Mouse (Mus musculus) heart, embryonic 12.5 days (tissue): ENCODE data around the gene Gm20518. TPM values are rescaled to one million over a fixed set of nuclear protein-coding genes. Genes with fewer than 3 reads are reported as not detected.
A peak's percentile ranks its signal among the peaks of the same experiment; 100 is the strongest.

Source experiments
- ATAC-seq: fragments of 200-750 bp; cut with Nextera tagmentation; 2 replicates; pipeline ENCODE4 v1.8.0; 2017; ENCODE audit warnings: moderate TSS enrichment, moderate library complexity; ENCODE audit not compliant: insufficient number of reproducible peaks, low FRiP score
- H3K27ac ChIP-seq: fragments of 300-500 bp; sonication (generic); 2 replicates; pipeline ENCODE4 v1.5.1; 2016; ENCODE audit warnings: mild to moderate bottlenecking, moderate library complexity; ENCODE audit not compliant: poor library complexity, severe bottlenecking
- H3K27me3 ChIP-seq: fragments of 300-500 bp; sonication (generic); replicated peaks from 2 replicates; pipeline ENCODE4 v1.6.1; 2016; ENCODE audit warnings: mild to moderate bottlenecking, moderate library complexity
- H3K36me3 ChIP-seq: fragments of 300-500 bp; sonication (generic); 2 replicates; pipeline ENCODE4 v1.6.1; 2016; ENCODE audit warnings: mild to moderate bottlenecking, moderate library complexity
- H3K4me1 ChIP-seq: fragments of 300-500 bp; sonication (generic); replicated peaks from 2 replicates; pipeline ENCODE4 v1.6.1; 2016; ENCODE audit warnings: mild to moderate bottlenecking
- H3K4me2 ChIP-seq: fragments of 300-500 bp; sonication (generic); 2 replicates; pipeline ENCODE4 v1.6.1; 2016; ENCODE audit warnings: mild to moderate bottlenecking, moderate library complexity
- H3K4me3 ChIP-seq: fragments of 300-500 bp; sonication (generic); 2 replicates; pipeline ENCODE4 v1.5.1; 2016; ENCODE audit warnings: mild to moderate bottlenecking
- H3K9ac ChIP-seq: fragments of 300-500 bp; sonication (generic); 2 replicates; pipeline ENCODE4 v1.6.1; 2016; ENCODE audit warnings: mild to moderate bottlenecking, moderate library complexity
- H3K9me3 ChIP-seq: fragments of 300-500 bp; sonication (generic); replicated peaks from 2 replicates; pipeline ENCODE4 v1.6.1; 2016; ENCODE audit warnings: mild to moderate bottlenecking, moderate library complexity
- WGBS: fragments of 180-500 bp; shearing (Covaris S2); methylation state at CpG from one replicate; pipeline ENCODE4 v1.1.7; 2016; 5-methylcytosine and 5-hydroxymethylcytosine counted together
- polyA plus RNA-seq: library from polyadenylated mRNA; unstranded; fragments of >200 nt; fragmentation: Nextera tagmentation; extraction: Ambion mirVana; gene quantifications from 2 replicates; pipeline ENCODE4 v1.2.1, GENCODE M21; 2016

Gene Gm20518
- polyA plus RNA-seq, 1 experiment from 2014 or later = 0.19 TPM

- Histone ChIP-seq H3K9me3 (no peaks in the 10 kb centered on the region), H3K4me1 (peaks cover 7% of the 10 kb centered on the region; the same call in 1 of the 2 replicates), H3K4me2 (peak within 1 kb of the TSS; percentile 94), H3K27ac (peak within 1 kb of the TSS; percentile 9), H3K27me3 (no peaks in the 10 kb centered on the region), H3K4me3 (peak within 1 kb of the TSS; percentile 71), H3K9ac (peak within 1 kb of the TSS; percentile 83), H3K36me3 (peaks cover 17% of the 10 kb centered on the region)
- WGBS = under 1% methylated on average over 47 of the region's 47 CpGs
- ATAC-seq = peak; percentile 89
Measured at GRCm38 (mm10) chr16:17928087-17928580, 36.7 kb upstream of the Gm20518 start, which contains the start of gene Slc25a1. TSS of gene Slc25a1 (minus strand) at chr16:17928219.

GRCm38 (mm10) chr16:17927351-17928082, 36.0 kb upstream of the Gm20518 start:
- ATAC-seq = peak; percentile 58
- Histone ChIP-seq H3K4me3 (peak overlapping the region; percentile 71), H3K4me2 (peak overlapping the region; percentile 94), H3K27me3 (no peaks in the 10 kb centered on the region), H3K9me3 (no peaks in the 10 kb centered on the region), H3K9ac (peak overlapping the region; percentile 83), H3K36me3 (peaks cover 17% of the 10 kb centered on the region), H3K4me1 (peaks cover 11% of the 10 kb centered on the region), H3K27ac (peak overlapping the region; percentile 9)
- under 1% methylated on average over 70 of the region's 72 CpGs for WGBS

- H3K27ac ChIP-seq = peak overlapping the region; percentile 63
- peak overlapping the region; percentile 90 for H3K9ac ChIP-seq
- H3K4me1 ChIP-seq = peaks cover 24% of the 10 kb centered on the region
- peak overlapping the region; percentile 70 for H3K4me3 ChIP-seq
- H3K27me3 ChIP-seq = peaks cover 29% of the 10 kb centered on the region
- 0 out of 2 replicates have a peak, but pooled peaks cover 3% of the 10 kb centered on the region for H3K9me3 ChIP-seq
- peak overlapping the region; percentile 95 for H3K4me2 ChIP-seq
- peaks cover 17% of the 10 kb centered on the region for H3K36me3 ChIP-seq
- under 1% methylated on average over 14 of the region's 14 CpGs for WGBS
- peak; percentile 3 for ATAC-seq
Measured at GRCm38 (mm10) chr16:17922163-17922538, 30.7 kb upstream of the Gm20518 start.

- ATAC-seq = peak; percentile 94
Measured at GRCm38 (mm10) chr16:17921325-17922162, 30.1 kb upstream of the Gm20518 start.

GRCm38 (mm10) chr16:17920586-17920985, 29.1 kb upstream of the Gm20518 start:
- WGBS = 5% methylated on average over 20 of the region's 20 CpGs
- H3K36me3 ChIP-seq = peaks cover 9% of the 10 kb centered on the region
- H3K4me2 ChIP-seq = peak overlapping the region; percentile 95
- H3K9ac ChIP-seq = peak overlapping the region; percentile 48
- H3K27me3 ChIP-seq = peaks cover 44% of the 10 kb centered on the region
- no peak overlapping the region for H3K27ac ChIP-seq
- ATAC-seq = no peak
- peak overlapping the region; percentile 70 for H3K4me3 ChIP-seq
- 0 out of 2 replicates have a peak, but pooled peaks cover 3% of the 10 kb centered on the region for H3K9me3 ChIP-seq
- peaks cover 18% of the 10 kb centered on the region for H3K4me1 ChIP-seq

More at GRCm38 (mm10) chr16:17921325-17922162, 30.1 kb upstream of the Gm20518 start:
- H3K27me3 ChIP-seq = peaks cover 35% of the 10 kb centered on the region
- H3K9me3 ChIP-seq = 0 out of 2 replicates have a peak, but pooled peaks cover 3% of the 10 kb centered on the region
- H3K4me3 ChIP-seq = peak overlapping the region; percentile 70
- H3K4me2 ChIP-seq = peak overlapping the region; percentile 95
- peaks cover 17% of the 10 kb centered on the region for H3K36me3 ChIP-seq
- peak overlapping the region; percentile 72 for H3K27ac ChIP-seq
- peaks cover 18% of the 10 kb centered on the region for H3K4me1 ChIP-seq
- H3K9ac ChIP-seq = peak overlapping the region; percentile 90
- WGBS = 2% methylated on average over 45 of the region's 47 CpGs

GRCm38 (mm10) chr16:17914307-17915249, 23.1 kb upstream of the Gm20518 start, which contains the start of gene Gsc2:
TSS of gene Gsc2 (minus strand) at chr16:17915059.
- ATAC-seq = no peak
- Histone ChIP-seq H3K27ac (no peak within 1 kb of the TSS), H3K4me3 (peak within 1 kb of the TSS; percentile 43), H3K4me2 (peak within 1 kb of the TSS; percentile 64), H3K9ac (peak within 1 kb of the TSS; percentile 24; the same call in 1 of the 2 replicates), H3K27me3 (peaks cover 70% of the 10 kb centered on the region), H3K4me1 (peaks cover 19% of the 10 kb centered on the region), H3K9me3 (0 out of 2 replicates have a peak, but pooled peaks cover 3% of the 10 kb centered on the region), H3K36me3 (no peaks in the 10 kb centered on the region)
- under 1% methylated on average over 106 of the region's 106 CpGs for WGBS

- H3K27ac ChIP-seq = no peak within 1 kb of the TSS
- H3K4me2 ChIP-seq = peak within 1 kb of the TSS; percentile 88
- ATAC-seq = peak; percentile 91
- H3K9ac ChIP-seq = peak within 1 kb of the TSS; percentile 79
- peaks cover 19% of the 10 kb centered on the region for H3K4me1 ChIP-seq
- H3K9me3 ChIP-seq = no peaks in the 10 kb centered on the region
- H3K4me3 ChIP-seq = peak within 1 kb of the TSS; percentile 89
- peaks cover 46% of the 10 kb centered on the region for H3K27me3 ChIP-seq
- under 1% methylated on average over 35 of the region's 35 CpGs for WGBS
- peaks cover 33% of the 10 kb centered on the region for H3K36me3 ChIP-seq
Measured at GRCm38 (mm10) chr16:17911052-17911595, 19.7 kb upstream of the Gm20518 start, which contains the start of gene Ess2. TSS of gene Ess2 (minus strand) at chr16:17911348.

- Histone ChIP-seq H3K4me3 (no peak within 1 kb of the TSS), H3K36me3 (peaks cover 53% of the 10 kb centered on the region), H3K9ac (no peak within 1 kb of the TSS), H3K27ac (no peak within 1 kb of the TSS), H3K4me2 (no peak within 1 kb of the TSS), H3K27me3 (no peaks in the 10 kb centered on the region), H3K4me1 (no peaks in the 10 kb centered on the region), H3K9me3 (no peaks in the 10 kb centered on the region)
- WGBS = 86% methylated on average over 14 of the region's 14 CpGs
- no peak for ATAC-seq
Measured at GRCm38 (mm10) chr16:17898462-17898861, 7.0 kb upstream of the Gm20518 start, which contains the start of the genes Dgcr2 and Tssk2. TSS of gene Dgcr2 (minus strand) at chr16:17898562. TSS of gene Tssk2 (plus strand) at chr16:17898637.

- H3K27ac ChIP-seq = no peak overlapping the region
- no peak overlapping the region for H3K9ac ChIP-seq
- H3K4me1 ChIP-seq = peaks cover 9% of the 10 kb centered on the region; the same call in 1 of the 2 replicates
- H3K4me3 ChIP-seq = no peak overlapping the region
- no peak overlapping the region for H3K4me2 ChIP-seq
- H3K36me3 ChIP-seq = peaks cover 30% of the 10 kb centered on the region
- H3K27me3 ChIP-seq = no peaks in the 10 kb centered on the region
- no peak for ATAC-seq
- no peaks in the 10 kb centered on the region for H3K9me3 ChIP-seq
Measured at GRCm38 (mm10) chr16:17896091-17896490, 4.6 kb upstream of the Gm20518 start.

GRCm38 (mm10) chr16:17893923-17894322, 2.5 kb upstream of the Gm20518 start, which contains the start of gene Tssk1:
TSS of gene Tssk1 (plus strand) at chr16:17894223.
- no peak for ATAC-seq
- WGBS = 69% methylated on average over 2 of the region's 2 CpGs
- Histone ChIP-seq H3K4me1 (peaks cover 20% of the 10 kb centered on the region), H3K27ac (no peak within 1 kb of the TSS), H3K36me3 (peaks cover 13% of the 10 kb centered on the region), H3K9ac (no peak within 1 kb of the TSS), H3K9me3 (no peaks in the 10 kb centered on the region), H3K4me2 (no peak within 1 kb of the TSS), H3K4me3 (no peak within 1 kb of the TSS), H3K27me3 (no peaks in the 10 kb centered on the region)
